Mouse (Mus musculus): ENCODE data around the gene Sdsl. TPM values are rescaled to one million over a fixed set of nuclear protein-coding genes. Genes with fewer than 3 reads are reported as not detected.

The Sdsl gene
- total RNA-seq, 2 experiments from 2014 or later, result 1.3 to 2.8 TPM

- ATAC-seq (replicated peaks; ENCODE audit: poor library complexity, severe bottlenecking), result no peak
Observed at GRCm38 (mm10) chr5:120431649-120432485, 40.7 kb downstream of the Sdsl start, which contains the start of gene Lhx5. Gene Lhx5, plus strand, starts transcription at chr5:120431699.

DNA sequence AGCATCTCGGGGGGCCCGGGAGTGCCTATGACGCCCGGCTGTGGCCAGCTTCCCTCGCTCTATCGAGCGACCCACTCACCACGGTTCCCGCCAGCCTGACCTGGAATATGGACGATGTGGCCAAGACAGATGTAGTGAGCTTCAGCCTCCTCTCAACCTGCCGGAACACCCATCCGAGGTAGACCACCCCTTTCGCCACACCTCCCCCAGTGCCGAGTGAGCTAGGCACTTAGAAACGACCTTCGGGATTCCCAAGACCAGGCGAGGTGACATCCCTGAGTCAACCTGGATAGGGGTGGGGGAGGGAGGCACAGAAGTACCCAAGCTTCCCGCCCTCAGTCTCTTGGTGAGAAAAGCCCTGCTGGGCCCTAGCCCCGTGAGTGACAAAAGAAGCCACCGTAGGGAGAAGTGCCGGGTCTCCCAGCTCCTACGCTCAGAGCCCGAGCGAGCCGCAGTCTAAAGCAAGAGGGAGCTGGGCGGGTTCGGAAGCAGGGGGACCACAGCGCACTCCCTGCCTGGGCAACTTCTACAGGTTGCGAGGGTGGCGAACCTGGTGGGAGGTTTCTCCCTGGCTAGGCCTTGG lies 41.5 kb downstream of the Sdsl start:
- no peak for ATAC-seq (replicated peaks; ENCODE audit: poor library complexity, severe bottlenecking)

DNA sequence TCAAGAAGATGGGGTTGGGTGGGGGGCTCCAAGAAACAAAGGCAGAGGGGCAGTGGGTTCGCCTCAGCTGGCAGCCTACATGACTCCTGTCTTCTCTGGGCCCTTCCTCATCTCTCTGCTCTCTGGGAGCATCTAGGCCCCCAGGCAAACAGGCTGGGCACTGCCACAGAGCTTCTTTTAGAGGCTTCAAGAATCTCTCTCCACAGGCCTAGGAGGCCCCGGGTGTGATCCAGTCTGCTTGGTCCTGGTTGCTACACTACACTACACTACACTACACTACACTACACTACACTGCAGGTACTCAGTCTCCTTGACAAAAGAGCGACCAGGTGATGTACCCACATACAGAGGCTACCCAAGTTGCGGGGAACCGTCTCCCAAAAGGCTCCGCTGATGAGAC lies 42.9 kb downstream of the Sdsl start:
- no peak for ATAC-seq (replicated peaks; ENCODE audit: poor library complexity, severe bottlenecking)

GRCm38 (mm10) chr5:120428990-120429389 lies 43.6 kb downstream of the Sdsl start:
- ATAC-seq (replicated peaks; ENCODE audit: poor library complexity, severe bottlenecking), result no peak

GRCm38 (mm10) chr5:120428189-120428838 lies 44.3 kb downstream of the Sdsl start:
- no peak for ATAC-seq (replicated peaks; ENCODE audit: poor library complexity, severe bottlenecking)

GRCm38 (mm10) chr5:120427451-120427938 lies 45.1 kb downstream of the Sdsl start:
- ATAC-seq (replicated peaks; ENCODE audit: poor library complexity, severe bottlenecking), result no peak

DNA sequence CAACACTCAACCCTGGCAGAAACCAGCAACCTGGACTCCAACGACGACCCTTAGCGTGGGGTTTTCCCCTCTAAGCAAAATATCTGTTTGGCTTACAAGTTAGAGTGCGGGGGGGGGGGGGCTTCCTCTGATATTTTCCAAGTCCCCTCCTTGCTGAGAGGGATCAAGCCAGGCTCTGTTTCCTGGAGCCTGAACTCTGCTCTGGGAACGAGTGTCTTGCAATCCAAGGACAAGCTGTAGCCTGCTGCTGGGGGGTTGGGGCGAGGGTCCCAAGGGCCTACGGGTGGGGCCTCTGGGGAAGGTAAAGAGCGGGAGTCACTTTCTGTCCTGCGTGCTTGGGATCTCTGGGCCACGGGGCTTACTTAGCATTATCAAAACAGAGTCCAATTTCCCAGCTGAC lies 46.0 kb downstream of the Sdsl start:
- ATAC-seq (replicated peaks; ENCODE audit: poor library complexity, severe bottlenecking), result no peak

DNA sequence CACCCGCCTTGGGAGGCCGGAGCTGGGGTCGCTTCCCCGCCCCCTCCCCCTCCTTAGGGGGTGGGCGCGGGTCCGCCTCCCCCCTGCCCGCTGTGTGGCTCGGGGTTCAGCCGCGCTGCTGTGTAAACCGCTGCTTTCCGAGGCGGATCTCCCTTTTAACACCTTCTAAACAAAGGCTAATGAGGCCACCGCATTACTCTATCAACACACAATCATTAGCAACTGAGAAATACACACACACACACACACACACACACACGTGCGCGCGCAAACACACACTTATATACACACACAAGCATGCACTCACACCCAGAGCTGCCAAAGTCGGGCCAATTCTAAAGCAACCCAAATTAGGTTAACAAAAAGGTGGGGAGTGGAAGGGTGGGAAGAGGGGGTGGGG lies 46.9 kb downstream of the Sdsl start:
- no peak for ATAC-seq (replicated peaks; ENCODE audit: poor library complexity, severe bottlenecking)

DNA sequence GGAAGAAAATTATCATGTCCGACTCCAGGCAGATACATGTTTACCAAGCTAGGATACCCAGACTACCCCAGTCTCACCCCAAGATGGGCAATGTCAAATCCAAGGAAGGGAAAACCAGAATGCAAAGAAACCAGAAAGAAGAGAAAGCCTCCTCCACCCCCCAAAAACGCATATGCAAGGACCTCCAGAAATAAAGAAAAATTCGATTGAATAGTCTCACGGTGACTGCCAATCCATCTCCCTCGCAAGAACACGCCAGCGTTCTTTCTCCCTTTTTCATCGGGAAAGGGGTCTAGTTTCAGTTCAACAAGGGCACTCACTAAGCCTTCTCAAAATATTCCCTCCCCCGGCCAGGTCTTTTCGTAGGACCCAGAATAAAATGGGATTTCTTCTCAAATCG lies 48.0 kb downstream of the Sdsl start:
- ATAC-seq (replicated peaks; ENCODE audit: poor library complexity, severe bottlenecking), result no peak

DNA sequence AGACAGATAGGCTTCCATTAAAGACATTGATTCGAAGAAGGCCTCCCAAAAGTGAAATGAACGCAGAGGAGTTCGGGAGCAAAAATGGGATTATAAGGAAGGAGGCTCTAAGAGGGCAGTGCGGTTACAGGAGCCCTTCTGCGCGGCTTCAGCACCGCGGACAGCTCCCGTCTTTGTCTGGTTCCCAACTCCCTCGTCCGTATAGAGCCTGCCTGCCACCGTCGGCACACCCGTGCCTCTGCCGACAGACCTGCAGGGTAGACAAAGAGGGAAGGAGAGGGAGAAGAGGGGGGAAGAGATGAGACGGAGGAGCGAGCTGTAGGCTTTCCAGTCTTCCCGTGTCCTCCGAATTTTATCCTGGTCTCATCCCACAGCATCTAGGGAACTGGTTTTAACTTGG lies 48.6 kb downstream of the Sdsl start:
- peak; percentile 69 for ATAC-seq (replicated peaks; ENCODE audit: poor library complexity, severe bottlenecking)

- no peak for ATAC-seq (replicated peaks; ENCODE audit: poor library complexity, severe bottlenecking)
Observed at GRCm38 (mm10) chr5:120420106-120420505, 52.5 kb downstream of the Sdsl start.

DNA sequence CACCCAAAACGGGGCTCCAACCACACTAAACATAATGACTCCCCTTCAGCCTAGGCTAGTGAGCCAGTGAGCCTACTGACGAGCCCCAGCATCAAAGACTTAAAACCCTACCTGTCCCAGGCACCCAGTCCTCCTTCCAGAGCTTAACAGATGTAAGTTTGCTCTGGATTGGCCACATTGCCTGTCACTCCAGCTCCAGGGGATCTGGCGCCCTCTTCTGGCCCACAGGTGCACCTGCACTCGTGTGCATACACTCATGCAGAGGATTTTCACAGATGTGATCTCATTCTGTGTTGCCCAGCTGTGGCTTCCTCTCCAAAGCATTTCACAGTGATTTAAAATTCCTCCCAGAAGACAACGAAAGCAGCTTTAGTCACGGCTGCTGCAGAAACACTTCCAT lies 59.2 kb downstream of the Sdsl start:
- ATAC-seq (replicated peaks; ENCODE audit: poor library complexity, severe bottlenecking), result no peak

DNA sequence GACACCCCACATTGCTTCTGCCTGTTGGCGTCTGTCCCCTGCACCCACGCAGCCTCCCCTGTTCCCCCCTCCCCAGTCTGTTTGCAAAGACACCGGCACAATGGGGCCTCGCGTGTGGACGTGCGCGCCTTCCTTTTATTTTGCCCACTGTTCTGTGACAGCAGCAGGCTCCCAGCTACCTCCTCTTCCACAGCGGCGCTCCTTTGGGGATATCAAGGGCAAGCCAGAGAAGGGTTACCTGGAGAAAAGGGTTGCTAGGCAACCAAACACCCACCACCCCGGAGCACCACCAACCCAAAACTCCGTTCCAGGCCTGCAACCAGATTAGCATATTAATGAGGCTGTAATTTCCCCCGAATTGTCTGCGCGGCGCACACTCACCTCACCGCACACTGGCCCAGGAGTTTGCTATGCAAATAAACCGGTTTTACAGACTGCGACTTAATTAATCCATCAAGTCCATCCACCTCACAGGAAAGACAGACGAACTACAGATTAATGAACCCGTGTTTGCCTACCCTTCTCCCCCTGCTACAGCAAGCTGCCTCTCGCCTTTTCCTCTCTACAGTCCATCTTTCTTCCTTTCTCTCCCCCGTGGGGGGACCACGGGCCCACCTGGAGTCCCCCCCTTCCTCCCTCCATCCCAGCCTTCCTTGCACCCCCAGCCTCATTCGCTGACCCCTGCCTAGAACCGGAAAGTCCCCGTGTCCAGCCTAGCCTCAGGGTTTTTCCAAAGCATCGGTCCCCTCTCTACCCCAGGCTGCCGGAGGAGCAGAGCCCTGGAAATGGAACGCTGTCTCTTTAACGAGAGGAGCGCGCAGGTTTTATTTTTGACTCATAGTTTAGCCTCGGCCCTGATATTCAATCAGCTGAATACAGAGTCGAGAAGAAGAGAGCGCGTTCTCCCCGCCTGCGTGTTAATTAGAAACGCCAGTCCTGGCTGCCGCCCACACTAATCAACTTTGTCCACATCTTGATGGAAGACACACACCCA lies 62.9 kb downstream of the Sdsl start:
- ATAC-seq (replicated peaks; ENCODE audit: poor library complexity, severe bottlenecking), result no peak

- no peak for ATAC-seq (replicated peaks; ENCODE audit: poor library complexity, severe bottlenecking)
Observed at GRCm38 (mm10) chr5:120408933-120409332, 63.7 kb downstream of the Sdsl start.

Other genes starting within 250 kb of the Sdsl start
- not detected in 2 replicates for gene Lhx5, start 41.1 kb downstream of the Sdsl start, total RNA-seq (2014; fragmentation: Nextera tagmentation)
- not detected in 2 replicates for gene Lhx5, start 41.1 kb downstream of the Sdsl start, total RNA-seq (2017)
- gene Sds, start 3.7 kb upstream of the Sdsl start, total RNA-seq (2014; fragmentation: Nextera tagmentation), result not detected in 2 replicates
- gene Sds, start 3.7 kb upstream of the Sdsl start, total RNA-seq (2017), result not detected in 2 replicates
- 18.2 and 20.8 TPM in 2 replicates for gene Plbd2, start 30.8 kb upstream of the Sdsl start, total RNA-seq (2014; fragmentation: Nextera tagmentation)
- 8.9 and 9.4 TPM in 2 replicates for gene Plbd2, start 30.8 kb upstream of the Sdsl start, total RNA-seq (2017)
- 24.9 and 38.3 TPM in 2 replicates for gene Slc8b1, start 38.4 kb upstream of the Sdsl start, total RNA-seq (2014; fragmentation: Nextera tagmentation)
- 30.1 and 31.8 TPM in 2 replicates for gene Slc8b1, start 38.4 kb upstream of the Sdsl start, total RNA-seq (2017)
- gene Tpcn1, start 115.9 kb upstream of the Sdsl start, total RNA-seq (2014; fragmentation: Nextera tagmentation), result 28.8 and 41.5 TPM in 2 replicates
- 12.7 and 14.1 TPM in 2 replicates for gene Tpcn1, start 115.9 kb upstream of the Sdsl start, total RNA-seq (2017)
- not detected in 2 replicates for gene Iqcd, start 116.2 kb upstream of the Sdsl start, total RNA-seq (2014; fragmentation: Nextera tagmentation)
- not detected in 2 replicates for gene Iqcd, start 116.2 kb upstream of the Sdsl start, total RNA-seq (2017)
- gene Rita1, start 139.8 kb upstream of the Sdsl start, total RNA-seq (2014; fragmentation: Nextera tagmentation), result 3.0 and 5.3 TPM in 2 replicates
- gene Rita1, start 139.8 kb upstream of the Sdsl start, total RNA-seq (2017), result 1.8 and 3.9 TPM in 2 replicates
- 21.5 and 27.9 TPM in 2 replicates for gene Ddx54, start 139.9 kb upstream of the Sdsl start, total RNA-seq (2014; fragmentation: Nextera tagmentation)
- 33.1 and 38.7 TPM in 2 replicates for gene Ddx54, start 139.9 kb upstream of the Sdsl start, total RNA-seq (2017)
- not detected in 2 replicates for gene Cfap73, start 161.4 kb upstream of the Sdsl start, total RNA-seq (2014; fragmentation: Nextera tagmentation)
- not detected in 2 replicates for gene Cfap73, start 161.4 kb upstream of the Sdsl start, total RNA-seq (2017)
- not detected in 2 replicates for gene Rasal1, start 176.0 kb upstream of the Sdsl start, total RNA-seq (2014; fragmentation: Nextera tagmentation)
- gene Rasal1, start 176.0 kb upstream of the Sdsl start, total RNA-seq (2017), result not detected in 2 replicates
- gene Dtx1, start 239.1 kb upstream of the Sdsl start, total RNA-seq (2014; fragmentation: Nextera tagmentation), result not detected in 2 replicates
- gene Dtx1, start 239.1 kb upstream of the Sdsl start, total RNA-seq (2017), result not detected in 2 replicates